Mouse (Mus musculus): ENCODE measurements at regions not wholly inside any gene's neighbourhood (a gene's known extent, or its start where the extent isn't known, plus 50 kb on each side); places are given as distances from the start of the nearest gene placed in this dataset.

GRCm38 (mm10) chr4:53320735-53321449, 119.3 kb upstream of the Slc44a1 start:
- DNase-seq (ENCODE audit: extremely low spot score in 1 of 2, low spot score in 1 of 2): no peak

- no peak for DNase-seq (ENCODE audit: extremely low spot score in 1 of 2, low spot score in 1 of 2)
Measured at GRCm38 (mm10) chr4:53319051-53319450, 121.2 kb upstream of the Slc44a1 start.

GRCm38 (mm10) chr4:53318181-53318580, 122.0 kb upstream of the Slc44a1 start:
- DNase-seq (ENCODE audit: extremely low spot score in 1 of 2, low spot score in 1 of 2): no peak

GRCm38 (mm10) chr4:53317453-53317824, 122.8 kb upstream of the Slc44a1 start:
- no peak for DNase-seq (ENCODE audit: extremely low spot score in 1 of 2, low spot score in 1 of 2)

GRCm38 (mm10) chr4:53316796-53317452, 123.3 kb upstream of the Slc44a1 start:
- no peak for DNase-seq (ENCODE audit: extremely low spot score in 1 of 2, low spot score in 1 of 2)

GRCm38 (mm10) chr4:53315876-53316762, 124.1 kb upstream of the Slc44a1 start:
- no peak for DNase-seq (ENCODE audit: extremely low spot score in 1 of 2, low spot score in 1 of 2)

GRCm38 (mm10) chr4:53315121-53315875, 124.9 kb upstream of the Slc44a1 start:
- DNase-seq (ENCODE audit: extremely low spot score in 1 of 2, low spot score in 1 of 2): no peak

GRCm38 (mm10) chr4:53314076-53314475, 126.1 kb upstream of the Slc44a1 start:
- no peak for DNase-seq (ENCODE audit: extremely low spot score in 1 of 2, low spot score in 1 of 2)

GRCm38 (mm10) chr4:53307121-53307520, 133.1 kb upstream of the Slc44a1 start:
- DNase-seq (ENCODE audit: extremely low spot score in 1 of 2, low spot score in 1 of 2): no peak

GRCm38 (mm10) chr4:53304782-53305385, 135.3 kb upstream of the Slc44a1 start:
- DNase-seq (ENCODE audit: extremely low spot score in 1 of 2, low spot score in 1 of 2): no peak

GRCm38 (mm10) chr4:53304290-53304654, 135.9 kb upstream of the Slc44a1 start:
- DNase-seq (ENCODE audit: extremely low spot score in 1 of 2, low spot score in 1 of 2): no peak

GRCm38 (mm10) chr4:53303621-53304289, 136.5 kb upstream of the Slc44a1 start:
- no peak for DNase-seq (ENCODE audit: extremely low spot score in 1 of 2, low spot score in 1 of 2)

GRCm38 (mm10) chr4:53297975-53298374, 138.3 kb upstream of the Abca1 start:
- no peak for DNase-seq (ENCODE audit: extremely low spot score in 1 of 2, low spot score in 1 of 2)

- DNase-seq (ENCODE audit: extremely low spot score in 1 of 2, low spot score in 1 of 2): no peak
Measured at GRCm38 (mm10) chr4:53292606-53293005, 132.9 kb upstream of the Abca1 start.

GRCm38 (mm10) chr4:53277741-53278525, 118.2 kb upstream of the Abca1 start:
- no peak for DNase-seq (ENCODE audit: extremely low spot score in 1 of 2, low spot score in 1 of 2)

GRCm38 (mm10) chr4:53270433-53270832, 110.7 kb upstream of the Abca1 start:
- no peak for DNase-seq (ENCODE audit: extremely low spot score in 1 of 2, low spot score in 1 of 2)

GRCm38 (mm10) chr4:53269999-53270398, 110.3 kb upstream of the Abca1 start:
- no peak for DNase-seq (ENCODE audit: extremely low spot score in 1 of 2, low spot score in 1 of 2)

- no peak for DNase-seq (ENCODE audit: extremely low spot score in 1 of 2, low spot score in 1 of 2)
Measured at GRCm38 (mm10) chr4:53269251-53269842, 109.7 kb upstream of the Abca1 start.

Measured in layer of hippocampus, postnatal 25 days (tissue).